Mouse (Mus musculus) retina, postnatal 1 day (tissue): ENCODE data around the gene Zfp599.

Source experiments
- DNase-seq: peaks from one replicate; pipeline ENCODE4 v3.0.0-alpha.2; 2012

Zfp599 gene

GRCm38 (mm10) chr9:22217858-22218493, 41.7 kb downstream of the Zfp599 start:
- no peak for DNase-seq

DNA sequence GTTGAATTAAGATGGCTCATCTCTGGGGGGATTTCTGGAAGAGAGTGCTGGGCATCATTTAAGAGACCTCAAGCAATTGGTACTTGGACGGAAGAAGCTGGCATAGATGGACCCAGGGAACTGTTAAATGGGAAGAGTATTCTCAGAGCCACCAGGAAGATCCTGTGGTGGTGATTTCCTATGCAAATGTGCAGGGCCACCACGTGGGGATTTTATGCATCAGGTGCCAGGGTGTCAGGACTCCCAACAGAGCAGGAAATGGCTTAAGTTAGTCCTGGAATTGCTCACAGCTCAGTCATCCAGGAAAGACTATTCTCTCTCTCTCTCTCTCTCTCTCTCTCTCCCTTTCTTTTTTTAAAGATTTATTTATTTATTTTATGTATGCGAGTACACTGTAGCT, 43.0 kb downstream of the Zfp599 start:
- no peak for DNase-seq

GRCm38 (mm10) chr9:22214549-22214948, 45.1 kb downstream of the Zfp599 start:
- no peak for DNase-seq

- DNase-seq = no peak
Observed at GRCm38 (mm10) chr9:22213785-22214194, 45.9 kb downstream of the Zfp599 start.
